Mouse (Mus musculus): Measurements from ENCODE around the gene Lpp. TPM values are rescaled to one million over a fixed set of nuclear protein-coding genes. Genes with fewer than 3 reads are reported as not detected.

Gene Lpp
- polyA plus RNA-seq, 1 experiment, result 9.3 TPM

DNA sequence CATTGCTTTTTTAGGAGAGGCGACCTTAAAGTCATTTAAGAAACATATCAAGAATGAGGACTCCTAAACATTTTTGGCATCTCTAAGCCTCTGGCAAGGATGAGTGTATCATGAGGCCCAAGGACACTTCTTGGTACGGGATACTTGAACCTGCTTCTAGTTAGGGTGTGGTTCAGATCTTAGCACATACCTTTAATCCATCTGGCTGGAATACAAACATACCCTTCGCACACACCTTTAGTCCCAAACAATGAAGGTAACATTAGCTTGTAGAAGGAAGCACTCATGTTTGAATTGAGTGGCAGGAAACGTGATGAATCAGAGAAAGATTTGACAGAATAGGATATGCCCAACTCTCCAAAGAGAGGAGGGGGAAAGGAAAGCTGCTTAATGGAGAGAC, 522.2 kb downstream of the Lpp start:
- WGBS, result 60% methylated on average over 4 of the region's 4 CpGs
- DNase-seq (ENCODE audit: low read depth, low spot score), result no peak

DNA sequence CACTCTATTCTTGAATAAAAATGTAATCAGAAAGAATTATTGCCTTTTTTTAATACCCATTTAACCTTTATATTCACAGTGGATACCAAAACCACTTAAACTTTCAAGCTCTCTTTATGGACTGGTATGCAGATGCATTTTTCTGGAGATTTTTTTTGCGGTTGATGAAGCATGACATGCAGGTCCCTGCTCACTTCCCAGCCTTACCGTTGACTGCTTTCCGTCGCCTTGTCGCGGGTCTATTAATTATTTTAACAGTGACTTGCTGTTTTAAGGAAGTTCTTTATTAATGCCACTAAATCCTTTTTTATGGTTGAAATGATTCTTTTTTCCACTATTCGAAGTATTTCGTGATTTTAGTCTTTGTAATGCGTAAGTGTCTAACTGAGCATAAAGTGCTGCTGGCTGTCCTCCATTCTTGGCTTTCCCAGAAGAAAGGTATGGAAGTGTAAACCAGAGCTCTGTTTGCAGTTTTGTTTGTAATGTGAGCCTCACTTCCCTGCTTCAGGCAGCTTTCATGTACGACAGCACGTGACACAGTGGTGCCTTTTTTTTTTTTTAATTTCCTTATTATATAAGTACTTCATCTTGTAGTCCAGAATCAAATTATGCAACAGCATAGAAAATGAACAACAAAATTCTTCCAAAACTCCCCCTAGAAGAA, 526.2 kb downstream of the Lpp start:
- WGBS, result 67% methylated on average over 11 of the region's 11 CpGs
- DNase-seq (ENCODE audit: low read depth, low spot score), result no peak

DNA sequence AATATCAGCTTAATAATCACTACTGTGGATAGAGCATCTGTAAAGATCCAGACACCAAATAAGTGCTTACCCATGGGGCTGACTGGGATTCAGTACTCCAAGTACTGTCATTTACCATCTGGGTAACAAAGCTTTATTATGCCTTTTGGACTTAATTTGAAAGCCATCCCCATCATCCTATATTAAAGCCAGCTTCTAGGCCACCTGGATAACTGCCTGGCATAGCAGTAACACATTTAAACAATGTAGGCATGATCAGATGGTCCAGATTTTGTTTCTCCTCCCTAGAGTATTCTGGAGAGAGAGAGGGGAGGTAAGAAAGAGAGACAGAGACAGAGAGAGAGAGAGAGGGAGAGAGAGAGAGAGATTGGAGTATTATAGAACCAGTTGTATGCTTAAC, 536.8 kb downstream of the Lpp start:
- DNase-seq (ENCODE audit: low read depth, low spot score), result no peak

DNA sequence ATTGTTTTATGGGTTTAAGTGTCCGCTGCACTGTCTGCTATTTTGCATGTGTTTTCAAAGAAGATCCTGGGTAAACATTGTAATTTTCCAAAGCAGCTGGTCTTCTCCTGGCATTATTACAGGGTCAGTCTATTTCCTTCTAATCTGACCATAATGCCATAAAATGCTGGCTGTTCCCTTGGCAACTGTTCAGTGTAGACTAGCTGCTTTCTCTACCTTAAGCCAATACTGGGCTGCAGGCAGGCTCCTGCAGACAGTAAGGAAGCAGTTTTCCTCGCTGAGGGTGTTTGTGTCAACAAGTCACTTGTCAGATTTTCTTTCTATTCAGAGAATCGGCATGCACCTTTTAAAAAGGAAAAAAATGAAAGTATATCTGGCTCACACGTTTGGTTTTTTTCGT, 537.3 kb downstream of the Lpp start:
- WGBS, result 19% methylated on average over 5 of the region's 5 CpGs

DNA sequence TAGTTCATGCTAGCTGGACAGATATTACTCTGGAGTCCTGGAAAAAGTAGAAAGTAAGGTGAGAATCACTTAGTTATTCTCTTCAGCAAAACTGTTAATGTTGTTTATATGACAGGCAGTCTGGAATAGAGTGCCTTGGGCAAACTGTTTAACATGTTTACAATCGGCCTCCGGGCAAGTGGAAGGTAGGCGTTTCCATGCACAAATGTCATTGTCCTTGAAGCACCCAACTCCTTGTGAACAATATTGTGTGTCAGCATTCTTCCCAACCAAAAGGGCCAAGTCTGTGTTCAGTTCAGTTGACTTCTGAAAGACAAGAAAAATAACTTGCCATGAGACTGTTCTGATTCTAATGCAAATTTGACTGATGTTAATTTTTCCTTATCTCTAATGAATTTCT, 539.5 kb downstream of the Lpp start:
- DNase-seq (ENCODE audit: low read depth, low spot score), result no peak
- 30% methylated on average over 3 of the region's 3 CpGs for WGBS

More for the DNA sequence above, 537.3 kb downstream of the Lpp start:
- peak; percentile 36 for DNase-seq (ENCODE audit: low read depth, low spot score)

DNA sequence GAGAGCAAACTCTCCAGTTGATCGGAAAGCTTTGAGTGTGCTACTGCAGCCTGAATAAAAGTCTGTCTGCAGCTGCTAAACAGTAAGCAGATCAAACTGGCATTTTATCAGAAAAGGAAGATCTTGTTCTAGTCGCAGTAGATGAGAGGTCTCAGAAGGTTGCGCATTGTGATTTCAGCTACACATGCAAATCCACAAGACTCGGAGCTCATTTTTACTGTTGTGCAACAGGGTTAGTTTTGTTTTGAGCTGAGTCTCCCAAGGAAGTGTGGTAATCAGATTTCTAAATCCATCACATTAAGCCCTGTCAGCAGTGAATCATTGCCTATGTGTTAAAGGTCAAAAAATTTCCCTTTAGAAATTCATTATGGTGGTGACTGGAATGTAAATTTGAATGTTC, 540.4 kb downstream of the Lpp start:
- 77% methylated on average over 4 of the region's 4 CpGs for WGBS
- DNase-seq (ENCODE audit: low read depth, low spot score), result no peak

DNA sequence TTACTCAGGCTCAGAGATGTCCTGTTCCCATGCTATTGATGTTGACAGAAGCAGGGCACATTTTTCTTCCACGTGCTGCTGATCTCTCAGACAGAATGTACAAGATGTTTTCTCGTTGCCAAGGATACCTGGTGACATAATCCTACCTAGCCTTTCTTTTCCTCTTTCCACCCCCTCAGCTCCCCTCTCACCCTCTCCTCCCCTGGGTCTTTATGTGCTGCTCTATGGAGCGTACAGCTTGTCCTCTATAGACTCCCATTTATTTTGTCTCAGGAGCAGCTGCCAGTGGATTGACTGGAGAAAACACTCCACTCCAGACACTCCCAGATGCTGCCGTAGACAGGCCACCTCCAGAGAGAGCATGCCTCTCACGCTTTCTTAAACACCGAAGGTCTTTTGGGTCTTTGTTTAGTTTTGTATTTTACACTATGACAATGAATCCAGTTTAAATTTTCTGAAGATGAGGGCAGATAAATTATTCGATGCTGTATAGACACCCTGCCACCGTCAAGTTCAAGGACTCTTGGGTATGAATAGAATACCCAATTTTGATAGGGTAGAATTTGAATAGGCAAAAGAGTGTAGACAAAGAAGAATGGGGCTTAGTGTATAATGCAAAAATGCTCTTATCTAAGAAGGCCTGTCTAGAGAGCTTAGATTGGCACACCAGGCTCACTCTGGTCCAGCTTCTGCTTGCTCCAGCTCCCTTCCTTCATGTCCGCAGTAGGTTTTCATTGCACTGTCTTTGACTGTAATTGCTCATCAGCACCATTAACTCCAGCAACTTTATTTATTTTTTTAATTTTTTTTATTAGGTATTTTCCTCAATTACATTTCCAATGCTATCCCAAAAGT, 548.2 kb downstream of the Lpp start:
- WGBS, result 84% methylated on average over 9 of the region's 9 CpGs

DNA sequence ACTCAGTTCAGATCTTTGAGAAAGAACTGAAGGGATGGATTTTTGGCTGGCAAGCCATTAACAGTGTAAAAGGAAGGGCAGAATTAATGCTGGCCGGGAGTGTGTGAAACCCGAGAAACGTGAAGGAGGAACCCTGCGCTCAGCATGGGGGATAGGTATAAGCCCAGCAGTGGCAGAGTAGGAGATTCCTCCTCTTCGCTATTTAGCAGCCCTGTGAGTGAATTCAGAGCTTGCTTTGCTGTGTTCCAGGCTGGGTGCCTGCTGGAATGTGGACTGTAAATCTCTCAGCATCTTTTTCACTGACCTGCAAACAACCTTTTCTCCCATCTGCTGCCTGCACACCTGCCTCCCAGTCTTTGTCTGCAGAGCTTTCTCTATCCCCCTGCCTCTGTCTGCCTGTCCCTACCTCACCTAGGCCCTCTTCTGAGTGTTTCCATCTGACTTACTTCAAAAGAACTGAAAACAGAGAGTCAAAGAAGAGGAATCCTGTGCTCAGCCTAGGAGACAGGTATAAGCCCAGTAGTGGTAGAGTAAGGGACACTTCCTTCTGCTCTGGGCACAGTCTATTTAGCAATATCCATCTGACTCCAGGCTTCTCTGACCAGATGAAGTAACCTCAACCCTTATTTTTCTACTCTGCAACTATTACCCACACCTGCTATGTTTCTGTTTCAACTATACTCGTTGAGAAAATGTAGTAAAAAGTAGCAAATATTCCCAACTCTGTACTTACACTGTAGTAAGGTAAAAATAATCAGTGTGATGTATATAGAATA, 550.4 kb downstream of the Lpp start:
- no peak for DNase-seq (ENCODE audit: low read depth, low spot score)
- WGBS, result 77% methylated on average over 6 of the region's 6 CpGs

More for the DNA sequence above, 548.2 kb downstream of the Lpp start:
- no peak for DNase-seq (ENCODE audit: low read depth, low spot score)

DNA sequence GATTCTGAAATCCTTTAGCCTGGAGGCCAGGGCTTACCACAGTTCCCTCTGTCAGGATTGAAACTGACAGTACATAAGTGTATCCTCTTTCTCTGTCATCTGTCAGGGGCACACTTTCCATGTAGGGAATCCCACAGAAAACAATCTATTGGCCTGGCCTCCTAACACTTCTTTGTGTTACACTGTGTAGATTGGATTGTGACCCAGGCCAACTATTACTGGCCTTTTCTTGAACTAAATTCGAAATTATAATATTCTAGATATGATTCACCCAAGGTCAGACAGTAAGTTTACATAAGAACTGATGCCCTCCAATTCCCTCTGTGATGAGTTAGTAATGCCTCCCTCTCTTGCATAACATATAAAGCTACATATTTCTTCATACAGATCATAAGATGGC, 553.0 kb downstream of the Lpp start:
- WGBS, result 73% methylated on average over 1 of the region's 1 CpGs
- no peak for DNase-seq (ENCODE audit: low read depth, low spot score)

DNA sequence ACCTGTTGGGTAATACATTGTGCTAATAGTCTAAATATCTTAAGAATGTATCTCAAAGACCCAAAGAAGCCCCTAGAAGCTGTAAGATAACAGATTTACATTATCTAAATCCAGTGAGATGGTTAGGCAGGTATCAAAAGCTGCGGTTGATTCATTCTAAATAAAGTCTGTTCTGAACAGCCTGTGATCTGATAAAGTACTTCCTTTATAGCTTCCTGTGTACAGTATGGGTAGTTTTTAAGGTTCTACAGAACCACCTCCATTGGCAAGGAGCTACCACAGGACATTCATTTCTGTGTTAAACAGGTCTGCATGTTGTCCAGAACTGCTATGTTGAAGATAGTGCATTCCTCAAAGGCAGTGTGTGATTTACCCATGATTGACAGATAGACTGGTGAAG, 554.2 kb downstream of the Lpp start:
- DNase-seq (ENCODE audit: low read depth, low spot score), result no peak
- 94% methylated on average over 1 of the region's 1 CpGs for WGBS

DNA sequence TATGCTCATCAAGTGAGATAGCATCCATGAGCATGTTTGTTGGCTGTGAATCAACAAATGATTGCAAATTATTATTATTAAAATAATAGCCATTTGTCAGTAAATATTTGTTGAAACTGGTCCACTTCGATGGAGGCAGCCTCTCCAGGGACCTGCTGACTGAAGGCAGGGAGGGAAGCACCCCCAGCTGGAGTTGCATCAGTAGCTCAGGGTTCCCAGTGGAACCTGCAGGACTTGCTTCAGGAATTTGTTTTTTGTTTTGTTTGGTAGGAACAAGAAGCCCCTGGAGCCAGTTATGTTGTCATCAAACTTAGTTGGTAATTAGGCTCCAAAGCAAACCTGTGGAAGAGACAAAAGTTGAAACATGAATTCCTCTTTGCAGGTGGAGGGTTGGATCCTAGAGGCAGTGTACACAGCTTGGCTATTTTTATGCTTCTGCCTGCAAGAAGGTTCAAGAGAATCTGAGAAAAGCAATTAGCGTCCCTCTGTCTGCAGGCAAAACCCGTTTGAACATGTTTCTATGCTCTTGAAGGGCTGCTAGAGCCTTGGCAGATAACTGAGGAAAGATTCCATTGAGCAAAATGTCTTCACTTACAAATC, 554.9 kb downstream of the Lpp start:
- DNase-seq (ENCODE audit: low read depth, low spot score), result no peak
- 64% methylated on average over 3 of the region's 3 CpGs for WGBS

DNA sequence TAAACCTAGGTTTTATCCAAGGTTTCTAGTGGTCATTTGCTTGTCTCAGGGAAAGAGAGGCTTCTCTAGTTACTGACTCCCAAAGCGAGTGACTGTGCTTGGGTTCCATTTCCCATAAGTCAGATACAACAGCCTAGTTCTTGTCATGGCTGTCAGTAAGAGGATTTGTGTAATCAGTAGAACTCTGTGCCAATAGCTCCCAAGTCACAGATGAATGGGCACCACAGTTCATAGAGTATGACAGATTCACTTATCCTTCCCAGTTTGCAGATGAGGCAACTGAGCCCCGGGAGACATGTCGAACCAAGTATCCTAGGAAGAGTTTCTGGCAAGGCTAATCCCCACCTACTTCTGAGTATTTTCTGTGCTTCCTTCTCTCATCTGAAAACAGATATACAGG, 556.0 kb downstream of the Lpp start:
- DNase-seq (ENCODE audit: low read depth, low spot score), result no peak
- WGBS, result 90% methylated on average over 3 of the region's 3 CpGs

DNA sequence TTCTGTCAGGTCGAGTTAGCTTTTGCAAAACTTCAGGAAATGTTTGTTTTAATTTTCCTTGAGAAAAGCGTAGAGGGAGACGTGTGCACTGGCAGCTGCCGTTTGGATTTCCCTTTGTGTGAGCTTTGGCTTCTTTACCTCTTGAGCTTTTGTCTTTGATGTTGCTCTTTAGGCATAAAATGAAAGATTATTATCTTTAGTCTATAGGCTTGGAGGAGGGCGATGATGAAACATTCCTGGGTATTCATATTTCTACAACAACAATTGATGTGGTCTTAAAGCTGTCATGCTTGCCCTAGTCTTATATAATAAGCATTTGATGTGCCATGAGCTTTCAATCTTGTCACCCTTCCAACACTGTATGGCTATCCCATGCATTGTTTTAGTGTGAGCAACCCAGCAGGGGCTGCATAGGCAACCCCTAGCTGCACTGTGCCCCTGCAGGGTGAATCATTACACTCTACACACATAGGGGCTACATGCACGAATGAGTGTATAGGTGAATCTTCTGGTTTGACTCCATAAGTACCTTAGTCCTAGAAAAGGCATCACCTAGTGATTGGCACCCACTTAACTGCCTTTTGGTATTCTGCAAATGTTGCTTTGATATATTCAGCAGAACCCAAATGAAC, 556.9 kb downstream of the Lpp start:
- 60% methylated on average over 6 of the region's 6 CpGs for WGBS
- no peak for DNase-seq (ENCODE audit: low read depth, low spot score)

DNA sequence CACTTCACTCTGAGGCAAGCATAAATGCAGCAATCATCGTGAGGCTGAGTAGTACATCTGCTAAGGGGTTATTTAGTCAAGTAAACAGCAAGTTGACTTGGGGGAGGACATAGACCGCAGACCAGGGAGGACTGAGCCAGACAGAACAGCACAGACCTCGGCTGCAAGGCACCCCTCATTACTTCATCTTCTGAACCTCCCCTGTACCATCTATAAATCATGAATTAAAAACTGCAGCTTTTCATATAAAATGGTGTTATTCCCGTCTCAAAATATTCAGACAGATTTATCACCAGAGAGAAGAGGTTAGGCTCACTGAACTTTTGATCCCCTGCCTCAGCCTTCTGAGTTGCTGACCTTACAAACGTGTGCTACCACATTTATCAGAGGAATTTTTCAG, 558.6 kb downstream of the Lpp start:
- DNase-seq (ENCODE audit: low read depth, low spot score), result no peak
- WGBS, result 63% methylated on average over 5 of the region's 5 CpGs

DNA sequence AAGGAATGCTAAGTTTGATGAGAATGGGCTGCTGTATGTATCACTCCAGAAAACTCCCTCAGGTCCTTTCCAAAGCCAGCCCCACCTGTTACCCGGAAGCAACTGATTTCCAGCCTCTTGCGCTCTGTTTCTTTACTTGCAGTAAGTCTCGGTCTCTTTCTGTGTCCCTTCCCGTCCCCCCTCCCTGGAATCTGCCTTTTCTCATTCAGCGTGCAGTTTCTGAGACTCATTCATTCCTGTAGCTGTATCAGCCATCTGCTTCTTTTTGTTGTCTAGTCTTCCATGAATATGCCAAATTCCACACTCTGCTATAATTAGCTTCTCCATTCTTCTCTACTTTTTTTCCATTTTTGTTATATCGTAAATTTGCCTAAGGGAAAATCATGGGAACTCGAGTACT, 561.7 kb downstream of the Lpp start:
- 94% methylated on average over 7 of the region's 7 CpGs for WGBS
- no peak for DNase-seq (ENCODE audit: low read depth, low spot score)

DNA sequence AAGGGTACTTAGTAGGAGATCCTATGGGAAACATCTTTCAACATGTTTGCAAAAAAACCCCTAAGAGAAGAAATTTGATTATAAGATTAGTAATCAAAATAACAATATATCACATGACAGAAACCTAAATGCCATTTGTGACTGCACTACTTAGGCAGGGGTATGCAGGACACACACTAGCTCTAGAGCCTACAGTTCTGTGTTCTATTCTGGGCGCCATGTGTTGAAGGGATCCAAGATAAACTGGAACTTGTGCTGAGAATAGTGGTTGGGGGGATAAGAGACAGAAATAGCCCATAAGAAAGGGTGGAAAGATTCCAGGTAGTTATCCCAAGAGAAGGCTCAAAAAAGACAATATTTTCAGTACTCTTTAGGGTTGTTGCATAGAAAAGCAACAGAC, 565.4 kb downstream of the Lpp start:
- DNase-seq (ENCODE audit: low read depth, low spot score), result no peak
- WGBS, result 96% methylated on average over 1 of the region's 1 CpGs

DNA sequence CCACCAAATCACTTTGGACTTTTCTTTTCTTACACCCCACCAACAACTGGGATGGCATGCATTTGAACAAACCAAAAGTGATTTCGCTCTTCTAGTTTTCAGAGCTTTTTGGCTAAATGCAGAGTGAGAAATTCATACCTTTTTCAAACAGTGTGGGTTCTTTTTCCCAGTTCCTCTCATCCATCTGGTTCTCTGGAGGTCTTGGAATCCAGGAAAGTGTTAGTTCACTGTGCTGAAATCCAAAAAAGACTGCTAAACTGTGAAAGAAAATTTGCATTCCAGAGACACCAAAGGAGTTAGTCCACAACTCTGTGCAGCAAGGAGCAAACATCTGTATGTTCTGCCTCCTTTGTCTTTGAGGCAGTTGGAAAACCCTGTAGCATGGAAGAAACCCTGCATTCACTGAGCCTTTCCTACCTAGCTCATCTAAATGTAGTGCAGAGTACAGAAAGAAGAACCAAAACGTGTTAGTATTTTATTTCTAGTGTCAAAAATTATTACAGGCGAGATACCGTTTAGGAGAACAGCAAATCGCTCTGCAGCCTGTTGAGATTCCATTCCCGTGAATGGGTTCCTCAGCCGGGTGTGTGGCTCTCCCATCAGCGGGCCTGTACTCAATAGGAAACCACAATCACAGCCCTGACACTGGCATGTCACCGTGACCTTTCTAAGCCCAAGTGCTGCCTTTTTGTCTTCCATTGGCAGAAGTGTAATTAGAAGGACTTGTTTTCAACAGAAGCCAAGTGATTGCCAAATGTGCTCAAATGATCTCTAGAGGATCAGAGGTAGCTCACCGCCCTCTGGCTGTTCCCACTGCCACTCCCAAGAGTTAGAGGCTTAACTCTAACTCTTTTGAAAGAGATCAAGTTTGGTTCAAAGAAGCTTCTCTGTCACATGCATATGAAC, 567.8 kb downstream of the Lpp start:
- WGBS, result 76% methylated on average over 10 of the region's 10 CpGs
- DNase-seq (ENCODE audit: low read depth, low spot score), result no peak

DNA sequence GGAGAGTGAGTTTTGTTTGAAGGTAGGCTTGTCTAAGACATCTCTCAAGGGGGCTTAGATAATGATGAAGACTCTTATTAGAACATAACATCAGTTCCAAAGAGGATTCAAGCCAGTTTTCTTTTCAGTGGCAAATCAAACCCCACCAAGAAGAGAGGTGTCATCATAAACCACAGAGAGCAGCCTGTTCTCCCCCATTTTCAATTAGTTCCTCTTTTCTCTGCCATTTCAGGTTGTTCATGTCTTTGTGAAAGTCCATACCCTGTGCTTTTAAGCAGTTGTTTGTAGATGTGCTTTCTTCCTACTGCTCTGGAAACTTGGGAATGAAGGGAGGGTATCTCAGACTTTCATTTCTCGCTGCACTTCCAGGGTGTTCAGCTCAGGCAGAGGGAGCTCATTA, 571.0 kb downstream of the Lpp start:
- WGBS, result 88% methylated on average over 1 of the region's 1 CpGs
- no peak for DNase-seq (ENCODE audit: low read depth, low spot score)

DNA sequence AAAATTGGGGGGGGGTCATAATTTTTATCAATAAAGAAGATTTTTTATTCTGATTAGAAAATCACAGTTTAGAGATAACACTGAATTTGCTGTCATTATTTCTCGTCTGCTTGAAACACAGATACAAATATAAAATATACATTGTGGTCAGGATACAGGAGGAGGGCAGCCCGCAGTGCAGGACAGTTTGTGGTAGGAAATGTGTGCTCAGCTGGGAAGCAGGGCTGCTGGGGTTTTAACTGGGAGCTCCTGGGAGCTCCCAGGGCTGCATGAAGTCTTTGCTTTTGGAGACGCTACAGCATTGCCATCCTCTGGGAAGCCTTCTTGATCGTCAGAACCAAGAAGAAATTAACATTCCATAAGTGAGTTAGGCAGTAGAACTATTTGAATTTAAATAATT, 571.8 kb downstream of the Lpp start:
- 84% methylated on average over 4 of the region's 4 CpGs for WGBS
- no peak for DNase-seq (ENCODE audit: low read depth, low spot score)

All from large intestine, adult 2 months (tissue).